Mouse (Mus musculus) spleen, adult 2 months (tissue): ENCODE measurements around the gene Pi4ka. TPM values are rescaled to one million over a fixed set of nuclear protein-coding genes. Genes with fewer than 3 reads are reported as not detected.
A peak's percentile ranks its signal among the peaks of the same experiment; 100 is the strongest.

ENCODE experiments used
- DNase-seq, 2 experiments: peaks; one replicate each; pipeline versions ENCODE4 v3.0.0 to v3.0.0-alpha.2; 2012 to 2021; ENCODE audit warnings: low spot score in 2 of 2, low read depth in 1 of 2
- H3K27ac ChIP-seq: fragments of 200-500 bp; 2 replicates; pipeline ENCODE4 v1.5.1; 2012; ENCODE audit warnings: low read length, inconsistent platforms; ENCODE audit not compliant: insufficient read depth
- H3K27me3 ChIP-seq: fragments of 200-500 bp; 2 replicates; pipeline ENCODE4 v1.6.1; 2012; ENCODE audit warnings: mild to moderate bottlenecking, moderate library complexity, low read length, inconsistent platforms; ENCODE audit not compliant: control insufficient read depth, insufficient read depth
- H3K36me3 ChIP-seq: fragments of 200-500 bp; 2 replicates; pipeline ENCODE4 v1.6.1; 2012; ENCODE audit warnings: mild to moderate bottlenecking, low read length, inconsistent platforms; ENCODE audit not compliant: control insufficient read depth, insufficient read depth
- H3K4me1 ChIP-seq: fragments of 200-500 bp; 2 replicates; pipeline ENCODE4 v1.6.1; 2011; ENCODE audit warnings: inconsistent platforms; ENCODE audit not compliant: control insufficient read depth, insufficient read depth, insufficient read length
- H3K4me3 ChIP-seq: fragments of 200-500 bp; 2 replicates; pipeline ENCODE4 v1.5.1; 2011; ENCODE audit warnings: mild to moderate bottlenecking, inconsistent platforms; ENCODE audit not compliant: insufficient read depth, insufficient read length; ENCODE audit errors: extremely low read depth
- CTCF ChIP-seq: fragments of 200-500 bp; IDR thresholded peaks from 2 replicates; pipeline ENCODE4 v1.5.1; 2011; ENCODE audit warnings: mild to moderate bottlenecking, inconsistent platforms; ENCODE audit not compliant: insufficient read depth, insufficient read length, insufficient replicate concordance; ENCODE audit errors: extremely low read depth
- POLR2A ChIP-seq: fragments of 200-500 bp; IDR thresholded peaks from 2 replicates; pipeline ENCODE4 v1.6.1; 2011; ENCODE audit warnings: low read depth, low read length, inconsistent platforms
- WGBS: fragments of 180-500 bp; shearing (Covaris S2); methylation state at CpG from one replicate; pipeline ENCODE4 v1.1.7; 2018; 5-methylcytosine and 5-hydroxymethylcytosine counted together
- polyA plus RNA-seq: library from polyadenylated mRNA; depleted of rRNA; stranded (reverse); fragments of >200 nt; gene quantifications from 2 replicates; pipeline ENCODE4 v1.2.3, GENCODE M21; 2012

Pi4ka gene
- polyA plus RNA-seq, 1 experiment, result 53.5 TPM

DNA sequence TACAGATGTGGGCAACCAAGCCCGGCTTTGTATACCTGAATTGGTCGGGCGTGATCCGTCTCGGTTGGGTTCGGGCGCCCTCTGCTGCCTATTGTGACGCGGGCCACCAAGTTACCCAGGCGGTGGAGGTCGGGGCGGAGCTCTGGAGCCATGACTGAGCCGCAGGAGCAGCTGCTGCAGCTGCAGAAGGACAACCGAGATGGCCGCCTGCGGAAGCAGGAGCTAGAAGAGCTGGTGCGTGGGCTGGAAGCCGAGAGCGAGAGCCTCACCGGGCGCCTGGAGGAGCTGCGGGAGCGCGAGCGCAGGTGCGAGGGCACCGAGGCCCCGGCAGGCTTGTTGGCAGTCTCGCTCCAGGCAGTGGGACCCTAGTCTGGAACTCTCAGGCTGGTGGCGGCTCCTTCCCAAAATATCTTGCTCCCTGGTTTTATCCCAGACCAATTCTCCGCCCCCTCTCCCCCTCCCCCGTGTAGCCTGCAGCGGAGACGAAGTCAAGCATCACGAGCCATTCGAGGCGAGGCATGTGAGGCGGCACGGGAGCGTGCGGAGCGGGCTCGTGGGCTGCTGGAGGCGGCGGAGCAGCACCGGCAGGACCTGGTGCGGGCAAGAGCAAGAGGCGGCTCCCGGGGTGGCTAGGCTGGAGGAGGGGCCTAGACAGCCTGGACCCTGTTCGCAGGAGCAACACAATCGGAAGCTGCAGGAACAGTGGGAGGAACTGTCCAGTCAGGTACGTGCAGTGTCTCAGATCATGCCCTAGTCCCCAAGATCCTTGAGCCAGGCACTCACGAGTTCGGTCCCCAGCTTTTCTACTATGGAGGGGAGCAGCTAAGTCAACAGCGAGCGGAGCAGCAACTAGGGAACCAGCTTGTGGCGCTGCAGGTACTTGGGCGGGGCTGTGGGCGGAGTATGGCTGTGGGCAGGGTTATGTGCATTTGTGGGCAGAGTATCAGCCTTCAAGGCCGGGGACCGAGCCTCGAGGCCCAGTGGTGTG is 129.7 kb downstream of the Pi4ka start:
- peaks cover 5% of the 10 kb centered on the region; the same call in 1 of the 2 replicates for H3K36me3 ChIP-seq
- DNase-seq, result peak; percentile 71 to 92
- peaks cover 10% of the 10 kb centered on the region for H3K4me1 ChIP-seq
- TF ChIP-seq POLR2A, result no peak
- peak; percentile 74; the same call in 1 of the 2 replicates for TF ChIP-seq CTCF
- no peaks in the 10 kb centered on the region for H3K27me3 ChIP-seq
- peak overlapping the region; percentile 31; the same call in 1 of the 2 replicates for H3K27ac ChIP-seq
- under 1% methylated on average over 61 of the region's 62 CpGs for WGBS
- H3K4me3 ChIP-seq, result peak overlapping the region; percentile 78

DNA sequence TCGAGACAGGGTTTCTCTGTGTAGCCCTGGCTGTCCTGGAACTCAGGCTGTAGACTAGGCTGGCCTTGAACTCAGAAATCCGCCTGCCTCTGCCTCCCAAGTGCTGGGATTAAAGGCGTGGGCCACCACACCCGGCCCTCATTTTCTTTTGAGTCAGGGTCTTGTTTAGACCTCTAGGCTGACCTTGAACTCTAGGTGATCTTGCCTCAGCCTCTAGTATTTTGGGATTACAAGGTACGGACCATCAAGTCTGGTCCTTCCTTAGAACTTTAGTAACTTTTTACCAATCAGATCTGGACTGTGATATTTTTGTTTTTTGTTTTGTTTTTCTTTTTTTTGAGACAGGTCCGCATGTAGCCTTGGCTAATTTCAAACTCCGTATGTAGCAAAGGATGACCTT is 130.4 kb downstream of the Pi4ka start, which contains the start of gene Tmem191c:
TSS of gene Tmem191c (plus strand) at position 357 of the 400 bp plus-strand sequence.
- H3K4me1 ChIP-seq, result peaks cover 10% of the 10 kb centered on the region
- no peak for TF ChIP-seq CTCF
- H3K27me3 ChIP-seq, result no peaks in the 10 kb centered on the region
- DNase-seq, result no peak
- H3K27ac ChIP-seq, result peak within 1 kb of the TSS; percentile 31; the same call in 1 of the 2 replicates
- peak within 1 kb of the TSS; percentile 78 for H3K4me3 ChIP-seq
- 62% methylated on average over 7 of the region's 7 CpGs for WGBS
- peaks cover 2% of the 10 kb centered on the region; the same call in 1 of the 2 replicates for H3K36me3 ChIP-seq

GRCm38 (mm10) chr16:17271856-17272255 is 134.3 kb downstream of the Pi4ka start:
- DNase-seq, result no peak
- Histone ChIP-seq H3K27ac (no peak overlapping the region), H3K27me3 (no peaks in the 10 kb centered on the region), H3K4me3 (no peak overlapping the region), H3K36me3 (no peaks in the 10 kb centered on the region), H3K4me1 (no peaks in the 10 kb centered on the region)
- 79% methylated on average over 6 of the region's 6 CpGs for WGBS
- TF ChIP-seq POLR2A (no peak), CTCF (no peak)

GRCm38 (mm10) chr16:17271124-17271523 is 135.0 kb downstream of the Pi4ka start:
- no peak for TF ChIP-seq CTCF
- no peak for TF ChIP-seq POLR2A
- H3K36me3 ChIP-seq, result no peaks in the 10 kb centered on the region
- H3K27ac ChIP-seq, result no peak overlapping the region
- 73% methylated on average over 4 of the region's 4 CpGs for WGBS
- no peak overlapping the region for H3K4me3 ChIP-seq
- H3K4me1 ChIP-seq, result no peaks in the 10 kb centered on the region
- peak in 1 of 2 experiments; percentile 34 for DNase-seq
- no peaks in the 10 kb centered on the region for H3K27me3 ChIP-seq

- TF ChIP-seq CTCF (no peak), POLR2A (no peak)
- WGBS, result 77% methylated on average over 5 of the region's 5 CpGs
- Histone ChIP-seq H3K27me3 (no peaks in the 10 kb centered on the region), H3K4me3 (no peak overlapping the region), H3K36me3 (no peaks in the 10 kb centered on the region), H3K27ac (no peak overlapping the region), H3K4me1 (no peaks in the 10 kb centered on the region)
- no peak for DNase-seq
These were observed 136.2 kb downstream of the Pi4ka start for GRCm38 (mm10) chr16:17269872-17270271.

DNA sequence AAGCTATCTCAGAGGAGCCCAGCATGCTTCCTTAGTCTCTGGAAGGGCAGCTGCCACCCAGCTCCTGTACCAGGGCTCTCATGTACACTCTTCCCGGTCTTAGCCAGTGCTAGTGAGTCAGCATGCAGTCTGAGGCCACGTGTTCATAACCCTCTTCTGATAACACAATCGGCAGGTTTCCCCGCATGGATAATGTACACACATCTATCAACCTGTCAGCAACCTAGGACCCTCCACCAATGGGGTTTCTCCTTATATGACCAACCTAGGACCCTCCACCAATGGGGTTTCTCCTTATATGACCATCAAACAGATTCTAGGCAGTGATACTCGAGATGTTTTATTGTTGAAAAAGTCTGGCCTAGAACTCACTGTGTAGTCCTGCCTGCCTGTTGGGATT is 138.2 kb downstream of the Pi4ka start:
- H3K4me3 ChIP-seq, result no peak overlapping the region
- TF ChIP-seq CTCF (no peak), POLR2A (no peak)
- DNase-seq, result no peak
- no peak overlapping the region for H3K27ac ChIP-seq
- 75% methylated on average over 5 of the region's 5 CpGs for WGBS
- H3K27me3 ChIP-seq, result no peaks in the 10 kb centered on the region
- H3K4me1 ChIP-seq, result no peaks in the 10 kb centered on the region
- no peaks in the 10 kb centered on the region for H3K36me3 ChIP-seq

DNA sequence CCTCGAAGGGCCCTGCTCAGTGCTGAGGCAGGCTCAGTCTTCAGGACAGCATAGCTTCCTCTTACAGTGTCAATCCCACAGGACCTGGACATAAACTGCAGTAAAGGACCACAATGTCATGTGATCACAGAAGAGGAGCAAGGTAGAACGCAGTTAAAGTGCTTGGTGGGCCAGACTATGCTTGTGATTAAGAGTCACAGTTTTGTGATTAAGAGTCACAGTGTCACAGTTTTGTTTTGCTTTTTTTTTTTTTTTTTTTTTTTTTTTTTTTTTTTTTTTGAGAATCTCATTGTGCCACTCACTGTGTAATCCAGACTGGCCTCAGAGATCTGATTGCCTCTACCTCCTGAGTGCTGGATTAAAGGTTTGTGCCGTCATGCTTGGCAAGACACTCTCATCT is 140.0 kb downstream of the Pi4ka start:
- Histone ChIP-seq H3K36me3 (no peaks in the 10 kb centered on the region), H3K4me3 (no peak overlapping the region), H3K27ac (no peak overlapping the region), H3K4me1 (no peaks in the 10 kb centered on the region), H3K27me3 (no peaks in the 10 kb centered on the region)
- TF ChIP-seq POLR2A, result no peak
- TF ChIP-seq CTCF, result no peak
- WGBS, result 84% methylated on average over 3 of the region's 3 CpGs
- no peak for DNase-seq
